Mouse (Mus musculus): ENCODE measurements at regions not wholly inside any gene's neighbourhood (a gene's known extent, or its start where the extent isn't known, plus 50 kb on each side); places are given as distances from the start of the nearest gene placed in this dataset.

DNA sequence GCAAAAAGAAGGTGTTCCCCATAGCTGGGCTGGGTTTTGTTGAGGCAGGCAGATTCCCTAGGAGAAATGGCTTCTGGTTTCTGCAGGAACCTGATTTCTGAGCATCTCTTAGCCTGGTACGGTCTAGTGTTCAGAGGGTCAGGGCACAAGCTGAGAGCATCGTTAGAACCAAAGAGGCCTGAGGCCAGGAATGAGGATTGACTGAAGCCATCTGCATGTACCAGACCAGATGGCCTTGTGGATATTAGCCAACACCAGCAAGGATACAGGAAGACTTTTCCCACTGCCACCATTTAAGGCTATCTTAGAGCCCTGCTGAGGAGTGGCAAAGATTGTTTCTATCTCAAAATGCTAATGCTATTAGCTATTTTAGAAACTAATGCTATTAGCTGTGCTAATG, 248.2 kb upstream of the 9630041A04Rik start:
- no peak for TF ChIP-seq CTCF (IDR thresholded peaks at IDR 0.05; ENCODE audit: borderline replicate concordance, control insufficient read depth, extremely low read depth, insufficient read depth, low read length, poor library complexity)
- TF ChIP-seq POLR2A (IDR thresholded peaks at IDR 0.05; ENCODE audit: control insufficient read depth, extremely low read depth, insufficient read depth, low read length, poor library complexity) = no peak

Data from thymus, adult 2 months (tissue).